Mouse (Mus musculus): ENCODE results near the gene Plxdc1. TPM values are rescaled to one million over a fixed set of nuclear protein-coding genes. Genes with fewer than 3 reads are reported as not detected.
A peak's percentile ranks its signal among the peaks of the same experiment; 100 is the strongest.

Gene Plxdc1
- 0.56 and 5.5 TPM in 2 replicates for total RNA-seq (2017)

- no peak for ATAC-seq (replicated peaks in 1 of 2; ENCODE audit: insufficient read depth in 1 of 2, low FRiP score in 2 of 2, low TSS enrichment in 1 of 2, low read depth in 1 of 2, poor library complexity in 2 of 2, severe bottlenecking in 2 of 2)
Observed at GRCm38 (mm10) chr11:97985727-97986677, at the start of gene Plxdc1. Gene Plxdc1 (minus strand): TSS chr11:97986444.

- ATAC-seq (replicated peaks in 1 of 2; ENCODE audit: insufficient read depth in 1 of 2, low FRiP score in 2 of 2, low TSS enrichment in 1 of 2, low read depth in 1 of 2, poor library complexity in 2 of 2, severe bottlenecking in 2 of 2), result peak in 1 of 2 experiments; percentile 33; a peak in 1 of 4 replicates
Observed at GRCm38 (mm10) chr11:98035977-98036377, 49.7 kb upstream of the Plxdc1 start.

- no peak for ATAC-seq (replicated peaks in 1 of 2; ENCODE audit: insufficient read depth in 1 of 2, low FRiP score in 2 of 2, low TSS enrichment in 1 of 2, low read depth in 1 of 2, poor library complexity in 2 of 2, severe bottlenecking in 2 of 2)
Observed at GRCm38 (mm10) chr11:98034840-98035239, 48.6 kb upstream of the Plxdc1 start.

DNA sequence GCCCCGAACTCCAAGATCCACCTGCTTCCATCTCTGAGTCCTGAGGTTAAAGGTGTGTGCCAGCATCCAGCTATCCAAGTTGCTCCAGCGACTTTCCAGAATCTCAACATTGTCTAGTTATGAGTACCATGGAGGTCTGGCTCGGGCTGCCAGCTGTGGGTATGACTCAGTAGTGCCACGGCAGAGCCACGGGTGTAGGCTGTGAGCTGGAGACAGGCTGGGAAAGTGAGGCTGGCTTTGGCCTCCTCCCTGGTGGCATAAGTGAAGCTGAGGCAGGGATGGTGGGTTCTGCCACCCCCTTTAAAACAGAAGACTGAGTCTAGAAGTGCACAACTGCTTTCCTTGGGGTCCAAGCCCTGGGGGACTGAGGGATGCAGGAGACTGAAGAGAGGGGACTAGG lies 47.8 kb upstream of the Plxdc1 start:
- ATAC-seq (replicated peaks in 1 of 2; ENCODE audit: insufficient read depth in 1 of 2, low FRiP score in 2 of 2, low TSS enrichment in 1 of 2, low read depth in 1 of 2, poor library complexity in 2 of 2, severe bottlenecking in 2 of 2), result no peak

DNA sequence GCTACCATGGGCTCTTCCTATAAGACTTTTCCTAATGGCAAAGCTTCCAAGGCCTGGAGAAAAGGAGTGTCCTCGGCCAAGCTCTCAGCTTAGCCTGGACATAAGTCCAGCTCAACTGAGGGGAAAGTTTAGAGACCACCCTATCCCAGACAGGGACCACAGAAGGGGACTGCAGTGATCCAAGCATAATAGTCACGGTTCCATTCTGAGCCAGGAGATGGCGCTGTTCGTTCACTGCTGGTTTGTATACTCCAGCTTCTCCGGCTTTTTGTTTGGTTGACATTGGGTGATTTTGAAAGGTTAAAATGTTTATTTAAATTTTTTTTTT lies 45.2 kb upstream of the Plxdc1 start:
- peak in 1 of 2 experiments; percentile 59; a peak in 3 of 4 replicates for ATAC-seq (replicated peaks in 1 of 2; ENCODE audit: insufficient read depth in 1 of 2, low FRiP score in 2 of 2, low TSS enrichment in 1 of 2, low read depth in 1 of 2, poor library complexity in 2 of 2, severe bottlenecking in 2 of 2)

DNA sequence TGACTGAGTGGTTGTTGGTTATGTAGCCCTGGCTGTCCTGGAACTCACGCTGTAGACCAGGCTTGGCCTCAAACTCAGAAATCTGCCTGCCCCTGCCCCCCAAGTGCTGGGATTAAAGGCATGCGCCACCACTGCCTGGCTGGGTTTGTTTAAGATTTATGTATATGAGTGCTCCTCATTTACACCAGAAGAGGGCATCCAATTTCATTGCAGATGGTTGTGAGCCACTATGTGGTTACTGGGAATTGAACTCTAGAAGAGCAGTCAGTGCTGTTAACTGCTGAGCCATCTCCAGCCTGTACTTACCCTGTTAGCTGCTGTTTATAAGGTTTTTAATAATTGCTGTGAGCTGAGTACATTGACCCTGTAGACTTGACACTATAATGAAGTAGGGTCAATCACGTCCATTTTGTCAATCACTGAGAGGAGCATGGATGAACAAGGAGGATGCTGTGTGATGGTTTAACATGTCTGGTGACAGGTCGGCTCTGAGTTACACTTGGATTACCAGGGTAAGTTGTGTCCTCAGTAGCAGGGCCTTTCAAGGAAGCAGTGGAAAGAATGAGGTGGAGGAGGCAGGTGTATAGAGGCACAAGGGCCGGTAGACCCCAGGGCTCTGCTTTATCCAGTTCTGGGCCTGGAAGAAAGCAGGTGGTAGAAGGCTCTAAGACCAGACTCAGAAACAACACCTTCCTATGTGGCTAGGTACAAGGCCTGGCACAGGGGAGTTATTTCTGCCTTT lies 44.6 kb upstream of the Plxdc1 start:
- ATAC-seq (replicated peaks in 1 of 2; ENCODE audit: insufficient read depth in 1 of 2, low FRiP score in 2 of 2, low TSS enrichment in 1 of 2, low read depth in 1 of 2, poor library complexity in 2 of 2, severe bottlenecking in 2 of 2), result no peak

- no peak for ATAC-seq (replicated peaks in 1 of 2; ENCODE audit: insufficient read depth in 1 of 2, low FRiP score in 2 of 2, low TSS enrichment in 1 of 2, low read depth in 1 of 2, poor library complexity in 2 of 2, severe bottlenecking in 2 of 2)
Observed at GRCm38 (mm10) chr11:98027785-98028184, 41.5 kb upstream of the Plxdc1 start.

GRCm38 (mm10) chr11:98027297-98027688 lies 41.0 kb upstream of the Plxdc1 start:
- no peak for ATAC-seq (replicated peaks in 1 of 2; ENCODE audit: insufficient read depth in 1 of 2, low FRiP score in 2 of 2, low TSS enrichment in 1 of 2, low read depth in 1 of 2, poor library complexity in 2 of 2, severe bottlenecking in 2 of 2)

DNA sequence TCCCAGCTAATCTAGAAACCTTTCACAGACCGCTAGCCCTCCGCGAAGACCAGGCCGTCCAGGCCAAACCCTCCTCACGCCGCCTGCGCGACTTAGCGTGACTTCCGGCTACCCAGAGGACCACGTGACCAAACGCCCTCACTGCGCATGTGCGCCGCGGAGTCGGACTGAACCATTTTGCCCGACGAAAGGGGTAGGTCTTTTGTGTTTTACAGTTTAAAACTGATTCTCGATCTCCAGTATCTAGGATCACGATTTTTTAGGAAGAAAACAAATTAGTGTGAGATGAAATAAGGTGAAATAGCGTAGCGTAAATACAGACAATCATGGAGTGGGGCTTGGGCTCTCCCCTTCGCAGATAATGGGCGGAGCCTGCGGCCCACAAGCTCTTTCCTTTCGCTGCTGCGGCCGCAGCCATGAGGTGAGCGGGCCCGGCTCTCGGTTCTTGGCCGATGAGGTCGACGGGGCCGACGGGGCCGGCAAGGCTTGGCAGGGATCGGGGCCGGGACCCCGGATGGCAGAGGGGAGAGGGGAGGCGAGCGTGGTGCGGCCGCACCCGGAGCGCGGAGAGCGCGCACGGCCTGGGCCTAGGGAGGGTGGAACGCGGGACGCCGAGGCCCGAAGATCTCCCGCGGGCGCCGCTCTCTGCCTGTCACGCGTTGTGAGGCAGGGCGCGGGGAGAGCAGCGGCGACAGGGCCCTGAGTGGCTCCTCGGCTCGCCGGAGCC lies 40.5 kb upstream of the Plxdc1 start, which contains the start of gene Rpl19:
Rpl19 (plus strand) TSS at position 141 of the 727 bp plus-strand sequence.
- ATAC-seq (replicated peaks in 1 of 2; ENCODE audit: insufficient read depth in 1 of 2, low FRiP score in 2 of 2, low TSS enrichment in 1 of 2, low read depth in 1 of 2, poor library complexity in 2 of 2, severe bottlenecking in 2 of 2), result peak; percentile 76 to 82

GRCm38 (mm10) chr11:98026248-98026569 lies 40.0 kb upstream of the Plxdc1 start:
- ATAC-seq (replicated peaks in 1 of 2; ENCODE audit: insufficient read depth in 1 of 2, low FRiP score in 2 of 2, low TSS enrichment in 1 of 2, low read depth in 1 of 2, poor library complexity in 2 of 2, severe bottlenecking in 2 of 2), result no peak

DNA sequence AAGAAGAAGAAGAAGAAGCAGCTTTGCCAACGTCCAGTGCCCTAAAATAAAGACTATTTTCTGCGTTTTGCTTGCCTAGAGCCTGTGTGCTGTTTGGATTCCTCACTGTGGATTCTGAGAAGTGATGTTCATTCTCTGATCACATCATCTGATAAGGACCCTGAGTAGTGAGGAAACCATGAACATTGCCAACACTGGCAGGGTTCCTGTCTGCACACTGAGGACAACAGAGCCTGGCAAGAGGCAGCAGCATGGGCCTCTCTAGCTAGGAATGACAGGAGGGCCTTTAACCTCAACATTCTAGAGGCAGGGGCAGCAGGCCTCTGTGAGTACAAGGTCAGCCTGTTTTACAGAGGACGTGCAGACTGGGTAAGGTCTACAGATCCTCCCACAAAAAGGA lies 38.3 kb upstream of the Plxdc1 start:
- no peak for ATAC-seq (replicated peaks in 1 of 2; ENCODE audit: insufficient read depth in 1 of 2, low FRiP score in 2 of 2, low TSS enrichment in 1 of 2, low read depth in 1 of 2, poor library complexity in 2 of 2, severe bottlenecking in 2 of 2)

- ATAC-seq (replicated peaks in 1 of 2; ENCODE audit: insufficient read depth in 1 of 2, low FRiP score in 2 of 2, low TSS enrichment in 1 of 2, low read depth in 1 of 2, poor library complexity in 2 of 2, severe bottlenecking in 2 of 2), result peak in 1 of 2 experiments; percentile 10; a peak in 1 of 4 replicates
Observed at GRCm38 (mm10) chr11:98022555-98023371, 36.5 kb upstream of the Plxdc1 start, which contains the start of gene Cacnb1. Gene Cacnb1 (minus strand): TSS chr11:98023034.

DNA sequence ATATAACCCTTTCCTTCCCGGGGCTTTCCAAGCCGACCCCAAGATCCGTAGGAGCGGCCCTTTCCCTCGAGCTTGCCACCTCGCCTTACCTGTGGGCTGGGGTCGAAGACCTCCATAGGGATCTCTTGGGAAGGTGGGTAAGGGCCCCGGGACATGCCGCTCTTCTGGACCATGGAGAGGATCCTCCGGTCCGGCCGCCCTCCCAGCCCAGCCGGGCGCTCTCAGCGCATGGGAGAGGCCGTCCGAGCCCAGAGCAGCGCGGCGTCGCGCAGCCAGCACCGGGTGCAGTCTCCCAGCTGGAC lies 36.0 kb upstream of the Plxdc1 start:
- ATAC-seq (replicated peaks in 1 of 2; ENCODE audit: insufficient read depth in 1 of 2, low FRiP score in 2 of 2, low TSS enrichment in 1 of 2, low read depth in 1 of 2, poor library complexity in 2 of 2, severe bottlenecking in 2 of 2), result no peak

DNA sequence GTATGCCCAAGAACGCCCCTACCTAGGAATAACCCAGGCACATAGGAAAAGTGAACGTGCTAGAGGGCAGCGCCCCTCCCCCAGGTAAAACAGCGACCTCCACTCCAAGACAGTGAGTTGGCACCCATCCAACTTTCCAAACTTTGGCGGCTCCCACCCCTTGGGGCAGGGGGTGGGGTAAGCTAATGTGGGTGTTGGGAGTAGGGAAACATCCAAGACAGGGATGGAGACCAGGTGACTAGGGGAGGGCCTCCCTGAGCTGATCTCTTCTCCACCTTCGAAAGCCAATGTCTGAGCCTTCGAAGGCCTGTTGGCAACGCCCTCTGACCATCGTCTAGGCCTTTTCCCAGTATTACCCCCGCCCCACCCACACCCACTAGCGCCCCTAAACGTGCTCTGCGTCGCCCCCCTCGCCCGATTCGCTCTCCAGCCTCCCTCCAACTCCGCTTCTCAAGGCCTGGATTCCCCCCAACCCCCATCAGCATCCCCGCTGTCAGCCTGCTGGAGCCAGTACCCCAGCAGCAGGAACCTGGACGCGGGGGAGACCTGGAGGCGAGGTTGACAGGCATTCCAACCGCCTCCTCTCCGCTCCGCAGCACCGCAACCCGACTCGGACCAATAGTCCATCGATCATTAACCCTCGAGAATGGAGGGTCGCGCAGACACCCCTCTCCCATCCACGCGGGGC lies 35.5 kb upstream of the Plxdc1 start:
- ATAC-seq (replicated peaks in 1 of 2; ENCODE audit: insufficient read depth in 1 of 2, low FRiP score in 2 of 2, low TSS enrichment in 1 of 2, low read depth in 1 of 2, poor library complexity in 2 of 2, severe bottlenecking in 2 of 2), result no peak

DNA sequence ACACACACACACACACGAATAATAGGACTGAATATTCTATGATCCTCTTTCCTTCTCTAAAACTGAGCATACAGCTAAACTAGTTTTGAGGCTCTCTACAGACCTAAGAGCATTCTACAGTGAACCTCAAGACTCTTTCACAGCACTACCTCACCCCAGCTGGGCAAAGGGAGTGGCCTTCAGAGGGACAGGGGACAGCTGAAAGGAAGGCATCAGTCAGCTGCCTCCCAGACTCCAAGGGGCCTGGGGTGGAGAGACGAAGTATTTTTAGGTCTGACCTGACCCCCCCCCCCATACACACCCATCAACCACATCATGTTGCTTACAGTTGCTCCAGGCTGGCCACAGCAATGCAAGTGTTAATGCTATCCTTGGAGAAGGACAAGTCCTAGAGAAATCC lies 34.9 kb upstream of the Plxdc1 start:
- ATAC-seq (replicated peaks in 1 of 2; ENCODE audit: insufficient read depth in 1 of 2, low FRiP score in 2 of 2, low TSS enrichment in 1 of 2, low read depth in 1 of 2, poor library complexity in 2 of 2, severe bottlenecking in 2 of 2), result no peak

- ATAC-seq (replicated peaks in 1 of 2; ENCODE audit: insufficient read depth in 1 of 2, low FRiP score in 2 of 2, low TSS enrichment in 1 of 2, low read depth in 1 of 2, poor library complexity in 2 of 2, severe bottlenecking in 2 of 2), result no peak
Observed at GRCm38 (mm10) chr11:98020710-98021109, 34.5 kb upstream of the Plxdc1 start.
